ENCODE assay signal across 18 mouse cellular contexts in the genomic region with DNA sequence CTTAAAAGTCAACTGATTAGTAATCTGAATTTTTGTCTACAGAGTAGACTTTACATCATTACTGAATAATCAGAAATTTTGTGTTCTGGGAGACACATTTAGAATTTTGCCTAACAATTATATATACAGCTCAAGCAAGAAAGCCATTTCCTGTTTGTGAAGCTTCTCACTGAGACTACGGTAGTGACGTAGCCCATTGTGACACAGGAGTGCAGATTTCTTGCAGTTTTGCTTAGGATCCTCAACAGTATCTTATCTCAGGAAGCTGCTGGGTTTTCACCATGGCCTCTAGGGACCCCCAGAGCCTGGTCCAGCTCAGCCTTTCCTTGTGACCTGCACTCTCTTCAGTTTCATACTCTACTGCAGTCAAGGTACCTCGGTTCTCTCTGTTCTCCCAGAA.
"Had no signal": no experiment of that assay in that cellular context is flagged by ENCODE, and none has a peak within 500 bp of the region (broad histone marks: within the 10 kb centered on the region; RNA-seq: fewer than 3 reads in every experiment).

No protein-coding gene starts in this region.

- H3K27ac ChIP-seq: kidney, embryonic 15.5 days; left cerebral cortex, adult 2 months; limb, embryonic 12.5 days; limb, embryonic 15.5 days; liver, embryonic 15.5 days had no signal

- H3K4me1 ChIP-seq: kidney, embryonic 15.5 days; limb, embryonic 12.5 days; limb, embryonic 15.5 days; liver, embryonic 15.5 days; megakaryocyte, embryonic 14.5 days had no signal

- H3K27me3 ChIP-seq: kidney, embryonic 15.5 days; limb, embryonic 12.5 days; limb, embryonic 15.5 days; liver, embryonic 15.5 days; megakaryocyte, embryonic 14.5 days had no signal

- H3K4me2 ChIP-seq: kidney, embryonic 15.5 days; limb, embryonic 12.5 days; limb, embryonic 15.5 days; liver, embryonic 11.5 days; liver, embryonic 15.5 days; midbrain, embryonic 11.5 days had no signal

- H3K9me3 ChIP-seq: kidney, embryonic 15.5 days; limb, embryonic 12.5 days; limb, embryonic 15.5 days; liver, embryonic 15.5 days; megakaryocyte, embryonic 14.5 days had no signal

- H3K4me3 ChIP-seq: kidney, embryonic 15.5 days; left cerebral cortex, adult 2 months; limb, embryonic 12.5 days; limb, embryonic 15.5 days; liver, embryonic 15.5 days; megakaryocyte, embryonic 14.5 days had no signal

- H3K9ac ChIP-seq: kidney, embryonic 15.5 days; limb, embryonic 12.5 days; limb, embryonic 15.5 days; liver, embryonic 15.5 days had no signal

- DNase-seq: kidney, adult 8-10 months; kidney, postnatal 10 days; kidney, postnatal 36 days; layer of hippocampus, postnatal 36 days; lung, adult 2 months; lung, postnatal 14 days; lung, postnatal 4 days; midbrain, embryonic 14.5 days; thymus, adult 18-20 months; thymus, postnatal 14 days had no signal

- H3K36me3 ChIP-seq: kidney, embryonic 15.5 days; limb, embryonic 12.5 days; limb, embryonic 15.5 days; liver, embryonic 15.5 days had no signal
